Mouse (Mus musculus): Measurements from ENCODE around the gene Zic2. TPM values are rescaled to one million over a fixed set of nuclear protein-coding genes. Genes with fewer than 3 reads are reported as not detected.

Gene Zic2
- total RNA-seq, 2 experiments from 2014 or later: 17.7 to 21.9 TPM

DNA sequence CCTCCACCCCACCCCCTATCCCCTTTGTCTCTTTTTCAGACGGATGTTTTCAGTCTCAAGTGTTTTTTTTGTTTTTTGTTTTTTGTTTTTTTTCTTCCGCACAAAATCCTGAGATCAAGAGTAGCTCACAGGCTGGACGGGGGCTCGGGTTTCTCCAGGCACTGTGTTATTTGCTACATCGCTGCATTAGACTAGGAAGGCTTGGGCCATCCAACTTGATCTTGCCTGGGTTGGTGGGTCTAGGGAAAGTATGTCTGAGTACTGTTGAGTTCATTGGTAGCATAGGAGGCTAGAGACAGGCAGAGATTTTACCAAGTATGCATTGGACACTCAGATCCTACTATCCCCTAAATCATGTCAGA lies 7.8 kb downstream of the Zic2 start:
- Histone ChIP-seq H3K27ac (peak overlapping the region; percentile 70), H3K4me3 (peak overlapping the region; percentile 57)
- no peak for TF ChIP-seq CTCF (conservative IDR thresholded peaks at IDR 0.05)
- no peak for DNase-seq (ENCODE audit: low spot score in 2 of 2)

DNA sequence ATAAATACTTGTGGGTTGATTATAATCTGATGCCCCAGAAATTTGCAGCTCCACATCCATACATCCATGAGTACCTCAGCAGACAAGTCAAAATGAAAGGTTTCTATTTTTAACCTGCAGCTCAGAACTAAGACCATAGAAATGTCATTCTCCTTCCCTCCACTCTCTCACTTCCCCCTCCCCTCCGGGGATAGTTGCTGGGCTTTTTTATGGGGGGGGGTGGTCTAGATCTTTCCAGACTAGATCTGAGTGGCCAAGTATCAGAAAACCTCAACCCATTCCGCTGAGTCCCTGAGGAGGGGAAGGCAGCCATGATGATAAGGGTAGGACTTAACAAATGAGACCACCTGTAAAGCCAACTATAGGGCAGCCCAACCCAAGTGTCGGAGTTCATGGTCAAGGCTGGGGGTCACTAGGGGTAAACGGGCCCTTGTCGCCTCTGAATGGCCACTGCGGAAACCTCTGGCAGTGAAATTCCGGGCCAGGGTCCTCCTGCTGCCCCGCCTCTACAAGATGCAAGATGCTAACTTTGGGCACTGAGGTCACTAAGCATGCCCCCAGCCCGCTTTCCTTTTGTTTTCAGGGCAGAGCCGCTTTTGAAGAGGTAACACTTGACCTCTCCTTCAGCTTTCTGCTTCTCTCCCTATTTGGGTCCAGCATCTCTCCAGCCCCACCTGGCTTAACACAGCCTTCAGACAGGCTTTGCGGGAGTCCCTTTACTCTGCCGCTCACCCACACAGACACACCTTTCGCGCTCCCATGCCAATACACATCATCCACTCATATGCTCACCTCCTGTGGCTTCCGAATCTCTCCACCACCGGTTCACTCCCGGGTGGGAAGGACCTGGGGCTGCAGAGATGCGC lies 8.6 kb downstream of the Zic2 start:
- no peak for TF ChIP-seq CTCF (conservative IDR thresholded peaks at IDR 0.05)
- DNase-seq (ENCODE audit: low spot score in 2 of 2): no peak
- Histone ChIP-seq H3K4me3 (peak overlapping the region; percentile 6; the same call in 1 of the 2 replicates), H3K27ac (peak overlapping the region; percentile 70)

DNA sequence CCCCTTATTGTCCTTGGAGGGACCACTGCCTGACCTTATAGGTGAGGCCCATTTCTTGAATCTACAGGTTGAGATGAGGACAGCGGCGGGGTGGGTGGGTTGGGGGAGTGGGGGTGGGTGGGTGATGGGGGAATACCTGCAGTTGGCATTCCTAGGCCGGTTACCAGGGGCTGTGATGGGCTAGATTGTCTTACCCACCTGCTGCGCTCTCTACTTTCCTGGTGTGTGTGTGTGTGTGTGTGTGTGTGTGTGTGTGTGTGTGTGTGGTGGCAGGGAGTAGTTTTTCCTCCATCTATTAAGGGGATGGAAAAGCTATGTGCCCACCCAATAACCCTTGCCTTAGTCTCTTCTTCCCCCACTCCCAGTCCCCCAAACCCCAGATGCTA lies 9.2 kb downstream of the Zic2 start:
- DNase-seq (ENCODE audit: low spot score in 2 of 2): no peak
- no peak for TF ChIP-seq CTCF (conservative IDR thresholded peaks at IDR 0.05)
- Histone ChIP-seq H3K4me3 (no peak overlapping the region; the same call in 1 of the 2 replicates), H3K27ac (peak overlapping the region; percentile 70)

DNA sequence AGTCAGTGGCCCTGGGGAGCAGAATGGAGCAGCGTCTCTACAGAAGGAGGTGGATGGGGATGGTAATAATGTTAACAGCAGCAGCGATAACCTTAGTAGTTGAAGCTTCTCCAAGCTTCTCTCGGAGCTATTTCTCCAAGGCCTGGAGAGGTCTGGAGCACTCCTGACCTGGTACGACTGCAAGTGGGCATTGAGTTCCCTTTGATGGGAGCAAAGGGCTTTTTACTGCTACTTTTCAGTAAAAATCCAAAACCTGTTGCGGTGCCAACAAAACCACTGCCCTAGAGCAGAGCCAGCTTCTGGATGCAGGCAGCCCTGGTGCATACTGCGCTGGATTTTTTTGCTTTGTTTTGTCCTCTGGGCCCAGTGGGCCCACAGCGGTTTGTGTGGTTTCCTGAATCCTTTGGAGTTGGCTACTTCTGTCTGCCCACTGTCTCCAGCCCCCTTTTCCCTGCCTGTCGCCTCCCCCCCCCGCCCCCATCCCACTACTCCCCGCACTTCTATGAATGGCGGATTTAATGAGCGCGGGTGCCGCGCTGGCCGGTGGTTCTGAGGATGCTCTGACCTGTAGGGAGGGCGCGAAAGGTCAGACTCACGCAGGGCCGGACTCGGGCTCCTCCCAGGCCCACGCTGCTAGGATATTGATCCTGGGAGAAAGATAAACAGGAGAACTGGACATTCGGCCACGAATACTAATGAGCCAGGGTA lies 9.8 kb downstream of the Zic2 start:
- Histone ChIP-seq H3K27ac (peak overlapping the region; percentile 69), H3K4me3 (peak overlapping the region; percentile 26; the same call in 1 of the 2 replicates)
- no peak for DNase-seq (ENCODE audit: low spot score in 2 of 2)
- TF ChIP-seq CTCF (conservative IDR thresholded peaks at IDR 0.05): no peak

DNA sequence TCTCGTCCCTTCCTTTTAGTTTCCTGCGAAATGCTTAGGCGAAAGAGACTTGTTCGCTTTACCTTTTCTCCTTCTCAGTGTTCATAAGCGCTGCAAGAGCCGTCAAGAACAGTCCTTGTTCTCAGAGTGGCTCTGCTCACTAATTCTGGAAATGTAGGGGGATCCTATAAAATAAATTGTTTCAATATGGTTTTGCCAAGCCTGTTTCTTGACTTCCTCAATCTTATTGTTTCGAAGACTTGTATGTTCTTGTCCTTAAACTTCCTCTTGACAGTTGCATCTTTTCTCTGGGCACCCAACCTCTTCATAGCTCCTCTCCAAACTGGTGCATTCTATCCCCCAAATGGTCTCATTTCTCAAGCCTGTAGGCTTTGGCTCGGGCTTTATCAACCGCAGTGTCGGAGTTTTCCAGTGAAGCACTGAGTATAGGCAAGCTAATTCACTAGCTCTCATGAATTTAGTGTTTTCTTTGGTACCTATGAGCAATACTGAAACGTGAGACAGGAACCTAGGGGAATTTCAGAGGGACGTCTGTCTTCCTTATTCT lies 10.5 kb downstream of the Zic2 start:
- no peak for DNase-seq (ENCODE audit: low spot score in 2 of 2)
- Histone ChIP-seq H3K27ac (peak overlapping the region; percentile 69), H3K4me3 (peak overlapping the region; percentile 14; the same call in 1 of the 2 replicates)
- no peak for TF ChIP-seq CTCF (conservative IDR thresholded peaks at IDR 0.05)

DNA sequence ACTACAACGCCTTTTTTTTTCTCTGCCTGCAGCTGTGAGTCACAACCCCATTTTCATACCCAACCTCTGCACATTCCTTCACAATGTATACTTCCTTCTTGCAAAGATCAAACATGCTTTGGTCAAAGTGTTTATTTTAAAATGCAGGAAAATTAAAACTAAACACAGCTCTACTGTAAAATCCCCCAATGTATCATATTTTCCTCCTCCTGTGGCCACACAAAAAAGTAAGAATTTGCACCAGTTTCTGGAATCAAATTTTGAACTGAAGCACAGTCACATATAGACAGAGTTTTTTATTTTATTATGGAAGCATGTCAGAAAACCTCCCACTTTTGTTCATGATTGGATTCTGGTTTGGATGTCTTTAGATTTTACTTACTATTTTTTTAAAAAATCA lies 11.4 kb downstream of the Zic2 start:
- Histone ChIP-seq H3K27ac (peak overlapping the region; percentile 69), H3K4me3 (no peak overlapping the region)
- DNase-seq (ENCODE audit: low spot score in 2 of 2): no peak

DNA sequence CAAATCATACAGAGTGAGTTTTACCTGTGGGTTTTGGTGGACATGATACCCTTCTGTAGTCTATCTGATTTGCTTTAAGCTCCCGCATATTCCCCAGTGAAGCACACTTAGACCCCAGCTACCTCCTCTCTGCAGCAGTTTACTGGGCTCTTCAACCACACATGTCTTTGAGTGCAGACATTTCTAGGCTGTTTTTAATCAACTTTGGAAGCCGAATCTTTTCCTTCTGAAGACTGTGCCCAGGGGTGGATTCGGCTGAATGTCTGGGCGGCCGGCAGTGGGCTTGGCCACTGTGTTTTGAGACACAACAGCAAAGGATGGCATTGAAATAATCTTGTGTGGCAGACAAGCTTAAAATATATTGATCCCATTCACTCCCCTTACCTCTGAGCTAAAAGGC lies 12.1 kb downstream of the Zic2 start:
- Histone ChIP-seq H3K27ac (peak overlapping the region; percentile 69), H3K4me3 (no peak overlapping the region; the same call in 1 of the 2 replicates)
- TF ChIP-seq CTCF (conservative IDR thresholded peaks at IDR 0.05): no peak
- no peak for DNase-seq (ENCODE audit: low spot score in 2 of 2)

More for the DNA sequence above, 11.4 kb downstream of the Zic2 start:
- TF ChIP-seq CTCF (conservative IDR thresholded peaks at IDR 0.05): no peak

DNA sequence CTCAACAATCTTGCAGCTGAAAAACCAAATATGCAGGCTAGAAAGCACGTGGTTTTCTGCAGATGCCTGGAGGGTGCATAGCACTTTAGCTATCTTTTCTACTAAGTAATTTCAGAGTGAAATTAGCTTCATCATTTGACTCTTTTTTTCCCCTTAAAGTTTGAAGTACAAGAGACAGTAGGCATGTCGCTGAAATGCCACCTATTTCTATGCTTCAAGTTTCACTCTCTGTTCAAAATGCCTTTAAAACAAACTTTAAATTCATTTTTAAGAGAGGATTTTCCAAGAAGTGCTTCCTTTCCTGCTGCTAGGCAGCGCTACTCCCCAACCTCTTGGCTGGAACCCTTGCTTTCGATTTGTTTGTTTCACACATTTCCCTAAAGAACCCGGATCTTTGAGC lies 13.8 kb downstream of the Zic2 start:
- Histone ChIP-seq H3K27ac (peak overlapping the region; percentile 84), H3K4me3 (peak overlapping the region; percentile 18)
- no peak for DNase-seq (ENCODE audit: low spot score in 2 of 2)
- TF ChIP-seq CTCF (conservative IDR thresholded peaks at IDR 0.05): no peak

DNA sequence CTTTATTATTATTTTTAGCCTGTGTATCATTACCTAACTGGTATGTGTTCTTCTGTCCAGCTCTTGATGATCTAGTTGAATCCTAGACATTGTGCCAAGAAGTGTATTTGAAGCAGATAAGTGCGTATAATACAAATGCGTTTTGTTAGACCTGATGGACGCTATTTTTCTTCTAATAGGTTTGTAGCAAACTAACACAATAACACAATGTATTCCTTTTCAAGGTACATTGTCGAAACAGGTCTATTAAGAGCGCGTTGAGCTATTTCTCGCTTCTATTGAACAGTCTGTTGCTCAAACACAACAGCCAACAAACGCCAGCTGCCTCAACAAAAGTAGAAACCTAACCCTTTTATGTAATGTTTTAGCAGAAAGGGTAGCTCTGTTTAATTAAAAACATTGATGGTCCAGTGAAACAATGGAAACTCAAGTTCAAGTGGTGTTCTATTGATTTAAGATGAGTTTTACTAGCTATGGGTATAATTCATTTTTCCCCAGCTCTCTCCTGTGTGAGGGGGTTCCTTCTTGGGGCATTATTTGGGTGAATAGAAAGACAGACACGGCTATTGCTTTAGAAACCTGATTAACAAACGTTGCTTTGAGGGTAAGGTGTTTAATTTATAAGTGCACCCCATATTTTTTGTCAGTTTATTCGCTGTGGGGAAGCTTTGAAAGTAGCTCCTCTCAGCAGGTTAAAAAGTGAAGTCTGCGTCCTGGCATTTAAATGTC lies 14.6 kb downstream of the Zic2 start:
- Histone ChIP-seq H3K4me3 (peak overlapping the region; percentile 9; the same call in 1 of the 2 replicates), H3K27ac (peak overlapping the region; percentile 84)
- no peak for DNase-seq (ENCODE audit: low spot score in 2 of 2)
- no peak for TF ChIP-seq CTCF (conservative IDR thresholded peaks at IDR 0.05)

DNA sequence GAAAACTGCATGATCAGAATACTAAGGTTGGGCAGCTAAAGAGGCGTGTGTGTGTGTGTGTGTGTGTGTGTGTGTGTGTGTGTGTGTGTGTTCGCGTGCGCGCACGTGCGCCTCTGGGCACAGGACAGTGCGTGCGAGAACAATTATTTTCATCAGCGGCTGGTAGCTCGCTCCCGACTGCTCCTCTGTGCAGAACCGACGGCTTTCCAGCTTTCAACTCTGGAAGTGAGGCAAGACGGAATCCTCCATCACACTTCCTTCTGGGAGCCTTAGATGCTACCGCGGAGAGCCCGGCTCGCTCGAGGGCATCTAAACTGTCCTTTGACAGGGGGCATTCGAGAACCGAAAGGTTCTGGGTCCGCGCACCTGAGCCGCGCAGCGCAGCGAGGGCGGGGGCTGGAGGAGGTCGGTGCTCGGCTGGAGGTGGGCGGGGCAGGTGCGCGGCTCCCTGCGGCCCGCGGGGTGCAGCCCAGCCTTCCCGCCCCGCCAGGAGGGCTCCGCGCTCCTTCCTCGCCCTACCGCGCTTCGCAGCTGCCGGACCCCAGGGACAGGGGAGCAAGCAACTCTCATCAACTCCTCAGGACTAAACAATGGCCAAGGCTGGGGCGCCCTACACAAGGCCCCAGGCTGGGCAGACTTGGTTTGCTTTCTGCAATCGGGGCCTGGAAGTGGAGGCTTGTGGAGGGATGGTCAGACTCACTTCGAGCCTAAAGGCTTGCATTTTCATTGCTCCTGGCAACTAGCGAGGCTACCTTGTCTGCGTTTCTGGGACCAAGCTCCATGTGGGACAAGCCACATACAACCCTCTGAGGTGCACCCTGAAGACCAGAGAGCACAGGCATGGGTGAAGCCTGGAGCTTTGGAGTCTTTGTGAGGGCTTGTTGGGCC lies 15.4 kb downstream of the Zic2 start, which contains the start of gene Gm10837:
TSS of gene Gm10837 (plus strand) at position 146 of the 888 bp plus-strand sequence.
- no peak for DNase-seq (ENCODE audit: low spot score in 2 of 2)
- H3K27ac ChIP-seq: peak within 1 kb of the TSS; percentile 84
- peak within 1 kb of the TSS; percentile 42 for H3K4me3 ChIP-seq
- no peak for TF ChIP-seq CTCF (conservative IDR thresholded peaks at IDR 0.05)

DNA sequence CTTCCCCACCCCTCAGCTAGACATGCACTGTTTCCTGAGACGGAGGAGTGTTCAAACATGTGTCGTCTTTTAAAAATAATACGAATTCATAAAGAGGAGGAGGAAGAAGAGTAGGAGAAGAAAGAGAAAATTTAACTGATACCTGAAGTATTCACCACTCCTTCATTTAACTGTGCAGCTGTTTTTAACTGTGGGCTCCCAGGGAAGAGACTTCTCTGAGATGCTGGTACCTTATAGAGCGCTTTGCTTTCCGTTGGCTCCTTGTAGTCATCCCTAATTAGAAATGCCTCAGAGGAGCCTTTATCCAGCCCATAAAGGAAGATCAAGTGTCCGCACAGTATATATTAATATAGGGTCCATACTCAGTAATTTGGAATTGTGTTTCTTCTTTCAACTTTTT lies 16.3 kb downstream of the Zic2 start:
- Histone ChIP-seq H3K27ac (peak overlapping the region; percentile 78; the same call in 1 of the 2 replicates), H3K4me3 (no peak overlapping the region)
- TF ChIP-seq CTCF (conservative IDR thresholded peaks at IDR 0.05): no peak
- DNase-seq (ENCODE audit: low spot score in 2 of 2): no peak

DNA sequence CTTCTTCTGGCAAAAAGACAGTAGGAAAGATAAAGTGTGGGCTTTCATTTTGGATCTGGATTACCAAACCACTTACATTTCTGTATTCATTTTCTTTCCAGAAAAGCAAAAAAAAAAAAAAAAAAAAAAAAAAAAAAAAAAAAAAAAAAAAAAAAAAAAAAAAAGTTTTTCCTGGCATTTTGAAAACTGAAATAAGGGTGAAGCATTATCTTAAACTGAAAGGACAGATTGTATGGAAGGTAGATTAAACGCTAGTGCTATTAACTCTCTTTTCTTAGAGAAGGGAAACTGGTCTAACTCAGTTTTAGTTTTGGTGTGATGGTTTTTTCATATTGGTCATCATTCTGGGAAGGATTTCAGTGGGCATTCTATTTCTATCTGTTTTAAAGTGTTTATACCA lies 16.8 kb downstream of the Zic2 start:
- Histone ChIP-seq H3K27ac (no peak overlapping the region), H3K4me3 (no peak overlapping the region)
- DNase-seq (ENCODE audit: low spot score in 2 of 2): no peak
- TF ChIP-seq CTCF (conservative IDR thresholded peaks at IDR 0.05): no peak
